Mouse (Mus musculus) urinary bladder, postnatal 25 days (tissue): ENCODE results near the gene Dach1.

Experiments used
- DNase-seq: peaks from one replicate; pipeline ENCODE4 v3.0.0; 2022; ENCODE audit warnings: low spot score

The Dach1 gene

DNA sequence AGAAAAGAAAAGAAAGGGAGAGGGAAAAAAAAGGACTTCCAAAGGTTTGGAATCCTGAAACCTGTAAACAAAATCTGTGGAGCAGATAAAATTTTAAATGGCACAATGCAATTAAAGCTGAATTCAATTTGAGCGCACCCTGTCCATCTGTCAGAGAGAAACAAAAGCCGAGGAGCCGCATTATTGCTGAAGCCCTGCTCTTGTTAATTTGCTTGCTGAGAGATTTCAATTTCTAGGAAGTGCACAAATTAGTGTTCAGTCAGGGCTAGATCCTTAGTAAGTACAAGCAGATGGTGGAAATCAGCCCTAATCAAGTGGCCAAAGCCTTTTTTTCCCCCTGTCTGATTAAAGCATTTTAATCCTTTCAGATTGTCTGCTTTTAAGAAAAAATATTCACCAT, 60.8 kb downstream of the Dach1 start:
- DNase-seq = no peak

DNA sequence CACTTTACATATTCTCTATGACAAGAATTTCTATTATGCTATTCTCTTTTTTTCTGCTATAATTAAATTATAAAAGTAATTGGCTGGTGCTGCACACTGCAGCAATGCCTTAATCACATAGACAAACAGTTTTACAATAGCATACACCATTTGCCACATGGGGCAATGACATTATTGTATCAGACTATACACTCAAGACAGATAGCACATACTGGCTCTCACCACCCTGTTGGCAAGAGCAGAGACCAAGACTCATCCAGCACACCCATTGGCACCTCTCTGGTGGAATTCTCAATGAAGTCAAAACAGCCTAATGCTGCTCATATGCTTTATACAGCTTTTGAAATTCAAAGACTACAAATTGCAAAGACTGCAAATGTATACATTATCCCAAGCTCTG, 63.4 kb downstream of the Dach1 start:
- no peak for DNase-seq

- no peak for DNase-seq
These were observed 65.1 kb downstream of the Dach1 start for GRCm38 (mm10) chr14:98104314-98104955.

GRCm38 (mm10) chr14:98095229-98095628, 74.3 kb downstream of the Dach1 start:
- DNase-seq = no peak

- DNase-seq = no peak
These were observed 80.3 kb downstream of the Dach1 start for GRCm38 (mm10) chr14:98089246-98089645.

DNA sequence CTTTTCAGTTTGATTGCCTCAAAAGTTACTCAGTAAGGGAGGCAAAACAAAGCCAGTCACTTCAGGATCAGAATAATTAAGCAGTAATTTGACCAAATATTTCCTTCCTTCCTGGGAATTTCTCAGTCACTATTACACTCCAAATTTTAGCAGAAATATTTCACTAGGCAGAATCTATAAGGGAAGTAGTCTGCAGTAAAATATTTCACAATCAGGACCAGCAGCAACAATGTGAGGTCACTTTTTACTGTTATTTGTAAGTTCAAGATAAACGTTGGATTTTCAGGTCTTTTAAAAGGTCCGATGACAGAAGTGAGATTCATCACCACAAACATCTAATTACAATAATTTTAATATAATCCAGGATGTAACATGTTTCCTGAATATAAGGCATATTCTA, 82.2 kb downstream of the Dach1 start:
- DNase-seq = no peak

GRCm38 (mm10) chr14:98086794-98087193, 82.8 kb downstream of the Dach1 start:
- no peak for DNase-seq

- no peak for DNase-seq
These were observed 84.4 kb downstream of the Dach1 start for GRCm38 (mm10) chr14:98085141-98085540.

GRCm38 (mm10) chr14:98084720-98085119, 84.8 kb downstream of the Dach1 start:
- no peak for DNase-seq

- DNase-seq = no peak
These were observed 86.1 kb downstream of the Dach1 start for GRCm38 (mm10) chr14:98083419-98083818.

DNA sequence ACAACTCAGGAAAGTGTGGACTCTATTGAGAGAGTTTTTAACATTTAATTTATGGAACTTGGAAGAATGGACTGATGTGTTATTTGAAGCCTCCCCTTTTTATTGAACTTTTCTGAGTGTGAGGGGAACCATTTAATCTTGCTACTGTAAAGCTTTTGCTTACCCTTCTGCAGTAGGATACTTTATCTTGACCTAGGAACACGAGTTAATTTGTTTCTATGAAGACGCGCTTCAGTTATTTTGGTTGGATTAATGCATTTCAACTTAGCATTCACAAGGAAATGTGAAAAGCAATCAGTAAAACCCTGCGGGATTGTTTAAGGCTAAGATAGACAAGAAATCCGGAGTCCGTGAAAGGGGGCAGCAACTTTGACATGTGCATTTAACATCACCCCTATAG, 89.6 kb downstream of the Dach1 start:
- DNase-seq = no peak

GRCm38 (mm10) chr14:98077996-98078395, 91.6 kb downstream of the Dach1 start:
- DNase-seq = no peak

GRCm38 (mm10) chr14:98073421-98074080, 96.0 kb downstream of the Dach1 start:
- DNase-seq = no peak

- DNase-seq = no peak
These were observed 96.7 kb downstream of the Dach1 start for GRCm38 (mm10) chr14:98072647-98073420.

- no peak for DNase-seq
These were observed 97.7 kb downstream of the Dach1 start for GRCm38 (mm10) chr14:98071877-98072276.

DNA sequence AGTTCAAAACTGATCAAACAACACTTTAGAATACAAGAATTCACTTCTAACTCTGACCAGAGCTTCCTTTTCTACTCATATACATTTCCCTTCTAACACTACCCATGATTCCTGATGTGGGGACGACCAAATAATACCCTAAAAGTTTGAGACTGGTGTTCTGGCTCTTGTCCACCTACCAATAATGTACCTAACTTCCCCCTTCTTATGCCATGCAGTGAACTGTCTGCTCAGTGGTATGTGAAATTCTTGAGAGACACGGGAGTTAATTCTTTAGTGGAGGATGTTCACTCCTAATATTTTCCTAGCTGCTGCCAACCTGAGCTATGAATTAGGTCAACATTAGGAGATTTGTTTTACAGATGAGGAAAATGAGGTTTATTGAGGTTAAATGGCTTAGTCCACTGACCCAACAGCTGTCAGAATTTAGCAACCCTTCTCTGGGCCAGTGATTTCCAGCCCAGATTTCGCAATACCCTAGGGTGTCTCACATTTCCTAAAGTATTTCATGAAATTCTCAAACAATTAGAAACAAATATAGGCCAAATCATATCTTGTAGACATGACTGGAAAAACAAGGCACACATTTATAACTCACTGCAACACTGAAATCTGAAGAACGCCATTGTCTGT, 102.2 kb downstream of the Dach1 start:
- no peak for DNase-seq

GRCm38 (mm10) chr14:98064190-98064589, 105.4 kb downstream of the Dach1 start:
- DNase-seq = no peak

- no peak for DNase-seq
These were observed 120.2 kb downstream of the Dach1 start for GRCm38 (mm10) chr14:98049329-98049728.

DNA sequence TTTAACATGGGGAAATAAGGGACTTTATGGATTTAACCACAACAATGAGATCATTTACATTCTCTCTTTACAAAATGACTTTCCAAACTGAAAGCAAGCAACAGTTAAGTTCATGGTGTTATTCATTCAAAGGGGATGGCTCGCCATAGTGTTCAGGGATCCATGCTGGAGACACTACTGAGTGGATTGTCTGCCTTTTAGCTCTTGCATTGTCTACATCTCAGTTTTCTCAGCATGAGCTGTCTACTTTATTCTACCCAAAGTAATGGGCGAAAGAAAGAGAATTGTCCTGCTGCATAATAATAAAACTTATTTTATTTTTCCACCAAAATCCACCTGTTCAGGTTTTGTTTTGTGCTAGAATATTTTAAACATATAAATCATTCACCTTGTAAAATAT, 121.2 kb downstream of the Dach1 start:
- no peak for DNase-seq

- no peak for DNase-seq
These were observed 121.9 kb downstream of the Dach1 start for GRCm38 (mm10) chr14:98047670-98048069.

- DNase-seq = no peak
These were observed 122.6 kb downstream of the Dach1 start for GRCm38 (mm10) chr14:98046960-98047359.

DNA sequence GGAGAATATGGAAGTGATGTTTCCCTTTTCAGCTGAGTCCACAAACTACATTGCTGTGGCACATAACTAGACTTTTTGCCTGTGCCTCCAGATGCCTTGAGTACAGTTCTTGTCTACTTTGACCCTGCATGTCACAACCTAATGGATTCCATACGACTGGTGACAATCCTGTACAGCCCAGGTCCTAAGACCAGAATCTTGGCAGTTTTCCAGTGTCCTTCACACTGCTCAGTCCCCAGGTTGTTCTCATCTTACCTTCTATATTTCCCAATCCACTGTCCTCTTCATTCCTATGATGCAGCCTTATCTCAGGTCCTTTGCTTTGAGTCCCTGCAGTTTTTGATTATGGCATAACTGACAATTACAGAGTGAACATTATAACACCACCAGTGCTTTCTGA, 131.0 kb downstream of the Dach1 start:
- no peak for DNase-seq

DNA sequence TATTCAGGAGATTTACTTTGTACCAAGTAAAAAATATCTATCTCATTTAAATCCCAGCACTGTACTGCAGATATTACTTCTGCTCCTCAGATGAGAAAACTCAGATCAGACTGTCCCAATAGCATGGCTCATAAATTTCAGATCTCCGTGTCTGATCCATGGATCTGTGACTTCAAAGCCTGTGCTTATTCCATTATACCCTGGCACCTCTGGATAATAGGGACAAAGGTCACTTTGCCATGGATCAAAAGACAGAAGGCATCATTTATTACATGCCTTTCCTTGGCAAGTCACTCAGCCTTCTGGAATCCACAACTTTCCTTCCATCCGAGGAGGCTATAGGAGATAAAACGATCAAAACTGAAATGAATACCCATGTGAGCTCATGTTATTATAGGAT, 132.4 kb downstream of the Dach1 start:
- DNase-seq = no peak
